Mouse (Mus musculus) olfactory bulb, adult 2 months (tissue): ENCODE data around the gene Hspa12a.

Experiments
- CTCF ChIP-seq: fragments of 200-500 bp; IDR thresholded peaks from 2 replicates; pipeline ENCODE4 v1.5.1; 2012; ENCODE audit warnings: low read depth, mild to moderate bottlenecking, low read length, moderate library complexity; ENCODE audit not compliant: insufficient read depth
- POLR2A ChIP-seq: fragments of 200-500 bp; IDR thresholded peaks from 2 replicates; pipeline ENCODE4 v1.6.1; 2012; ENCODE audit warnings: mild to moderate bottlenecking, low read depth, low read length, moderate library complexity; ENCODE audit not compliant: insufficient read depth

DNA sequence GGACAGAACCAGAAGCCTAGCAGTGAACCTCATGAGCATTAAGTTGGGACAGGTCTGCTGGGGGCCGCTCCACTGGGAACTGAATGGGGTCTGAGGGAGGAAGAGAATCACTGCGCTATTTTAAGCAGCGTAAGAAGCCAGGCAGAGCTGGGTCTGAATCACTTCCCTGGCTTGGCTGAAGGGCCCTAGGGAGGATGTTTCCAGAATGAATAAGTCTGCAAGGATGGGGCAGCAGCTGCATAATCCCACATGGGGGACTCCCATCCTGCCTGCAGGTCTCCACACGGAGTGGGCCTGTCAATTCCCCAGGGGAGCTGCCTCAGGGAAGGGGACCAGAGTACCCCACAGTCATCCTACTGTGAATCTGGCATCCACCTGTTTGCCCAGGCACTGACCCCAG, 61.1 kb downstream of the Hspa12a start:
- TF ChIP-seq CTCF = no peak
- no peak for TF ChIP-seq POLR2A
